Mouse (Mus musculus) heart, adult 11 months (tissue): ENCODE measurements at regions not wholly inside any gene's neighbourhood (a gene's known extent, or its start where the extent isn't known, plus 50 kb on each side); places are given as distances from the start of the nearest gene placed in this dataset.
A peak's percentile ranks its signal among the peaks of the same experiment; 100 is the strongest.

Source experiments
- DNase-seq: peaks from one replicate; pipeline ENCODE4 v3.0.0; 2022

- no peak for DNase-seq
These were observed 429.9 kb downstream of the Fut8 start for GRCm38 (mm10) chr12:77667875-77668204.

DNA sequence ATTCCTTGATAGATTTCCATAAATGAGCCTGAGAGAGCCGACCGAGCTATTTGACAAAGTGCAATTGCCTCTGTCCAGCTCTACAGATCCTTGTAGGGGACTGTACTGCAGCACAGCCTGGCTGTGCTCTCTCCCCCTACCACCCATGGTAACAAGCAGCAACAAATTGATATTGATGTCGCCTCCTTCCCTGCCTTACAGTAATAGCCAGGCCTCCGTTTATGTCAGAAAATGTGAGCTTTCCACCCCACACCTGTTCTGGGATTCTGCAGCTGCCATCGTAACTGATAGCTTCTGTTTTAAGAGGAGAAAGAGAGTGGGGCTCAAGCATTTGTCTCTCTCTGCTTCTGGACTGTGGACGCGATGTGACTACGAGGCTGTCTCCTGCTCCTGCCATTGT lies 432.6 kb downstream of the Fut8 start:
- peak; percentile 70 for DNase-seq

DNA sequence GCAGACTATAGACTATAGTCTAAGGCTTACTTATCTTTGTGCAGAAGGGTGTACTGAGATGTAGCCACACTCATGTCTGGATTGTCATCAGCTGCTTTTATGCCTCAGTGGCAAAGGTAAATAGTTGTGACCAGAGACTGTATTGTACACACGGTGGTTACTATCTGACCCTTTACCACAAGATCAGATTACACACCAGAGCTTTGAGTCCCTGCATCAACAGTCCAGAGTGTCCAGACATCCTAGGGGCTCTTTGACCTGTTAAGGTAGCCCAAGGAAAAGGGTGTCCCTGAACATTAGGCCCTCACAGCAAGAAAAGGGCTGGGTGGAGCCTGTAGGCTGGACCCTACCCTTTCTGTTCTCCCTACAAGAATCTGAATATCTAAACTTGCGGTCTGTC lies 436.4 kb downstream of the Fut8 start:
- DNase-seq = no peak

- no peak for DNase-seq
These were observed 436.8 kb downstream of the Fut8 start for GRCm38 (mm10) chr12:77674755-77675154.

DNA sequence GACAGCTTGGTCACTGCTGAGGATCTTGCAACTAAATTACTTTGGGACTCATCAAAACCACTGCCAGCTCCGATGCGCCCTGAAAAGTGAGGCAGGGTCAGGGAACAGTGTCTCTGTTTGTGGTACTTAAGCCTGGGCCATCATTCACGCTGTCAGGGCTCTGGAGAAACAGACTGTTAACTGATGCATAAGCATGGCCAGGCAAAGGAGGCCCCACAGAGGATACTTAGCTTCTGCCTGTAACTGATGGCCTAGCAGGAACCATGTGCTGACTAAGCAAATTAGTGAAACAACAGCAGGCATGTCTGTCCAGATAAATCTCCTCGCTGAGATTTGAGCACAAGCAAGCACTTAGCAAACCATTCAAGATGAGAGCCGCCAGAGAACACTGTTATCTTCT lies 440.1 kb downstream of the Fut8 start:
- DNase-seq = no peak

DNA sequence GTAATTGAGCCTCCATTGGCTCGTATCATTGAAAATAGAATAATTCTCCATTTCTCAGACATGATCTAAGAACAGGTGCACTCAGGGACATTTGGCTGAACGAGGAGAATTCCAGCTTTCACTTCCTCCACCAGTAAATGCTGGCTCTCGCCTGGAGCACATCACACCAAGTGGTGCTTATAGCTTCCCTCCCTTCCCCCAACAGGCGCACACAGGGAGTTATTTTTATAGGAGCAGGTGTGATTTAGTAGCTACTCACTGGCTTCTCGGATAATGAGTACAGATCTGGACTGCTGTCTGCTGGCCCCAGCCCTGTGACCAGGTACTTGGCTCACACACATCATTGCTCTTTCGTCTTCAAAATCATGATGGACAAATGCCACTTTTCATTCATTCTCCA lies 456.2 kb downstream of the Fut8 start:
- no peak for DNase-seq

DNA sequence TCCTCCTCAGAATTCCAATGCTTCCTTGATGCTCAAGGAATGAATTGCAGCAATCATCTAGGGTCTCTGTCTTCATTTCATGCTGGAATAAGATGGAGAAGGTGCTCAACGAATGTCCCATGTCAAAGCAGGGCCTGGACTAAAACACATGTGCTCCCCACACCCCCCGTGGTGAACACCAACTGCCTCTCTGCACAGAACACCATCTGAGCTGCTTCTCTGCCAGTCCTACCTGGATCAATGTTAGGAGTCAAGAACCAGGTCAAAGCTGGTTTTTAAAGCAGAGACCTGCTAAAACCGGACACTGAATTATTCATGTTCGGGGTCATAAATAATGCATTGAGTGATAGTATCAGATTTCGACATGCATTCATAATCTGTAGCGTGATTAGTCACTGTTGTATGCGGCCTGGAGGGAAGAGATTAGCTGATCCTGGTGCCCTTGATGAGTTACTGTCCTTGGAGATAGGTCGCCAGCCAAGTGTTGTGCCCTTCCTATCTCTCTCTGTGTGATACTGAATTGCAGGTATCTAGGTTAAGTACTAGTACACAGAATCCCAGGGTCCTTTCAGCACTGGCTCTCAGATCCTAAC lies 458.2 kb downstream of the Fut8 start:
- DNase-seq = no peak

- no peak for DNase-seq
These were observed 458.7 kb downstream of the Fut8 start for GRCm38 (mm10) chr12:77696662-77697061.

GRCm38 (mm10) chr12:77698088-77698487 lies 460.2 kb downstream of the Fut8 start:
- peak; percentile 95 for DNase-seq

DNA sequence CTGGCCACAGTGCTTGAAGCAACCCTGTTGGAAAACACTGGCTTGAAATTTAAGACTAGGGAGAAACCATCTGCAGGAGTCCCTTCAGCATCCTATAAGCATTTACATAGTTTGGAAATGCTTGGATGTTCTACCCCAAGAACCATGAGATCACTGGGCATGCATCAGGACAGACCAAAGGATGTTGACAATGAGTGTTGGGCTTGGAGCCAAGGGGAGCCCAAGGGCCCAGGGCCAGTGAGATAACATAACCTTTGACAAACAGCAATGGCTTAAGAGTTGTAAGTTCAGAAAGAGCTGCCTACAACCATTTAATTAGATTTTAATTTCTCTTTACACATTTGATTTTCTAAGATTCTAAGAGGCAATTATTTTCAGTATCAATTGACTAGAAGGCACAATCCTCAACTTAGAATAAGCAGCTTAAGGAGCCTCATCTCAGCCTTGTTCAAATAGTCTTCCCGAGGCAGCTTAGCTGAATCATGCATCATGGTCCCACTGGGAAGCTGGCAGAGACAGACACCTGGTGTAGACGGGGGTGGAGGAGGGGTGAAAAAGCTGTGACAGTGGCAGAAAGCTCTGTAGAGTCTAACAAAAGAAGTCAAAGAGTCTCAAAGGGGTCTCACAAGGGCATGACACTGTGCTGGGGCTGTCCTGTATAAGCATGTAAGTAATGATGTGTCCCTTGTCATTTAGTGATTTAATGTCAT lies 462.1 kb downstream of the Fut8 start:
- DNase-seq = no peak

GRCm38 (mm10) chr12:77715506-77715905 lies 477.6 kb downstream of the Fut8 start:
- peak; percentile 6 for DNase-seq

DNA sequence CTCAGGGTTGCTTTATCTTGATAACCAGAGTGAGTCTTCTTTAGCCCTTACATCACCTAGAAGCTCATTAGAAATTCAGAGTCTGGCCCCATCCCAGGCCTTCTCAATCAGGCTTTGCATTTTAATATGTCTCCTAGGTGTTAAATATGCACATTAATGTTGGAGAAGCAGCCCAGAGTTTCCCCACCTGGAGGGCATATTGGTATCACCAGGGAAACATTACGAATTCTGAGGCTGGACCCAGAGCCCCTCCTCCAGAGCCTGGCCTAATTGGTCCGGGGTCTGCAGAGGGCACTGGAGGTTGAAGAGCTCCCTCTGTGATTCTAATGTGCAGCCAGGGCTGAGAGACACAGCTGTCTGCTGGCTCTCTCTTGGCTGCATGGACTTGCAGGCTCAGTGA lies 478.1 kb downstream of the Fut8 start:
- peak; percentile 61 for DNase-seq

- DNase-seq = peak; percentile 55
These were observed 466.3 kb upstream of the Gm6657 start for GRCm38 (mm10) chr12:77727766-77728165.

- DNase-seq = peak; percentile 95
These were observed 454.8 kb upstream of the Gm6657 start for GRCm38 (mm10) chr12:77739047-77739760.

GRCm38 (mm10) chr12:77742716-77743115 lies 451.3 kb upstream of the Gm6657 start:
- peak; percentile 66 for DNase-seq

GRCm38 (mm10) chr12:77749438-77750007 lies 444.5 kb upstream of the Gm6657 start:
- DNase-seq = no peak

DNA sequence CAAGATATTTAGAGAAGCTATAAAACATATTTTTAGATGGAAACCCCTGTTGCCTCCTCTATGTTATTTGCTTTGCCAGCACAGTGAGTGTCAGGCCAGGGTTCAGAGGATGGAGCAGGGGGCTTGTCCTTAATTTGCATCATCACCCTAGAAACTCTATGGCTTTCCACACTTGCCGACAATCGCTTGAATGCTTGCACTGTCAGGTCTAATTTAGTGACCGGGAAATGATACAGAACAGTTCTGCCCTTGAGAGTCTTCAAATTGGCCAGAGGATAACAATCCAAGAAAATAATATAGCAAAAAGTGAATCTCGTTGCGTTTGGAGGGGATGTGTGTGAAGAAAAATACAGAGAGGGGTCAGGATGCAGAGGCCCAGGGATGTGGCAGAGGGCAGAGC lies 441.9 kb upstream of the Gm6657 start:
- DNase-seq = peak; percentile 25

GRCm38 (mm10) chr12:77756021-77756420 lies 438.0 kb upstream of the Gm6657 start:
- peak; percentile 94 for DNase-seq

DNA sequence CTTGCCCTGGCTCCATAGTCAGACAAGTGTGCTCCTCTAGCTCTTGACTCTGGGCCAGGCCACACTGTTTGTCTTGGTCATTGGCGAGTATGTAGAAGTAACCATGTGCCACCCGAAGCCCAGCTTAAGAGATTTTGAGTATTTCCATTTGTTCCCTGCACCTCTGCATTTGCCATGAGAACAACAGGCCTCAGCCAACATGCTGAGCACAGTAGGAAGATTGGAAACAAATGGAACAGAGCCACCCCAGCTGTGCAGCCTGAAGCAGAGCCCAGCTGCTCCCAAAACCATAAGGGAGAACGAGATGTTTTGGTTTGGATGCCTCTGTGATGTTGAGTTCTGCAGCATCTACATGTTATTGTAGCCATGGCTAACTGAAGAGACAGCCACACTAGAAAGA lies 433.1 kb upstream of the Gm6657 start:
- DNase-seq = peak; percentile 96

DNA sequence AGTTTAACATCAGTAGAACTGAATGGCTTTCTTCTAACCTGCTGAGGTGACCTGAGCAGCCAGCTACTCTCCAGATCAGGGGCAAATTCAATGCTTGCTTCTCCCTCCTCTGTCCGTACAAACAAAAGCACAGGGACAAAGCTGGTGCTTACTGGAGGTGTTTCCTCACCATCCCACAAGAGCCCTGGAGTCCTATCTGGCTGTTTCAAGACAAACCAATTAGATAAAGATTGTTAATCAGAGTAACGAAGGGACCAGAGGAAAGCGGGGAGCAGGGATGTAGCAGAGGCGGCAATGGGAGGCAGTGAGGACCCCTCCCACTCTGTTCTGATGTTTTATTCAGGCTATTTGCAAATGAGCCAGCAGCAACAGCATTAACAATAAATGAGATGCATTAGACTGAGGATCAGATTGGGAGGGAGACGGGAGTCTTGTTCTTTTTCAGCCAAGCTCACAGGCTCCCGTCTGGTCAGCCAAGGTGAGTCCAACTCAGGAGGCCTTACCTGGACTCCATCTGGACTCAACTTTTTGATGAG lies 418.0 kb upstream of the Gm6657 start:
- DNase-seq = peak; percentile 55

GRCm38 (mm10) chr12:77776755-77777154 lies 417.3 kb upstream of the Gm6657 start:
- peak; percentile 68 for DNase-seq

DNA sequence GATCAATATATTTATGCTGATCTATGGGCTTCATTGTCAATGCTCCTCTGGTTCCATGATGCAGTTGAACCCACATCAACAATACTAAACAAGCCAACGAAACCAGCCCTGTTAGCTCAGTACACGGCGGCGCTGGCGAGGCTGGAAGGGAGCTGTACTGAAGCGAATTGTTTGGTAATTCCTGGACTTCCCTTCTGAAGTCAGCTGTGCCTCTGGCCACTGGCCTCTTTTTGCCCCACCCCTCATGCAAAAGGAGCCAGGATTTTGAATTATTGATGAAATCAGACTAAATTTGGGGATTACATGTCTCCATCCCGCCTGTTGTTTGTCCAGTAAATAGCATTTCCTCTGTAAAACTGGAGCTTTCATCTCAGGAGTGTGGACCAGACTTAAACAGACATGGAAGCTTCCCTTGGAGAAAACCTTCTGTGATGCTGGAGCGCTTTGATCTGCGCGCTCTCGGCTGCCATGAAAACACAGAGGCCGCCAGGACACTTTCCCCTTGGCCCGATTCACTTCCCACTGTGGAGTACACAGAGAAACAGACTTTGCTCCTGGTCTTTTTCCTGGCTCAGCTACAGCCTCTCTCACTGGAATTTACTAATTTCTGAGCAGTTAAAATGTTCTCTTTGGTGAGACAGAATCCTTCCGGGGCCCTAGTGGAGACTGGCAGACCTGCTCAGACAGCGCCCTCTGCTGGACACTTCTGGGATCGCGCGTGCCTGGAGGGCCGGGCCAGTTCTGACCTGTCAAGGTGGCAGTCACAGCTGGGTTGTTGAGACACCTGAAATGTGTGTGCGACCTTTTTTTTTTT lies 412.9 kb upstream of the Gm6657 start:
- peak; percentile 97 for DNase-seq

DNA sequence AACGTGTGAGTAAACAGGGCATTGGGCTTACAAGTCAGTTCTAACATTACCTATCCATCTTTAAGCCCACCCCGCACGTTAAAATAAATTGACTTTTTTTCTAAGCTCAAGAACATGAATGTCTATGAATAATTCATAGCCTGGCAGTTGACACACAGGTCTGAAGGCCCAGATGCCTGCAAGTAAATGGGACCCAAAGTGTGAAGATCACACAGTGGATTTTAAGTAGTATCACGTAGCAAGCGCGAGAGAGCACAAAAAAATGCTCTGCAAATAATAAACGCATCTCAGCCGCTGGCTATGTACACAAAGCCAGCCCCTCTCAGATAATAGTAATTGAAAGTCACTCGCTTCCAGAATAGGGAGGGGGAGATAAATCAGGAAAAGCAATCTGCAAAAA lies 410.1 kb upstream of the Gm6657 start:
- DNase-seq = peak; percentile 46
